26 mouse cellular contexts compared by ENCODE assay signal in the genomic region with DNA sequence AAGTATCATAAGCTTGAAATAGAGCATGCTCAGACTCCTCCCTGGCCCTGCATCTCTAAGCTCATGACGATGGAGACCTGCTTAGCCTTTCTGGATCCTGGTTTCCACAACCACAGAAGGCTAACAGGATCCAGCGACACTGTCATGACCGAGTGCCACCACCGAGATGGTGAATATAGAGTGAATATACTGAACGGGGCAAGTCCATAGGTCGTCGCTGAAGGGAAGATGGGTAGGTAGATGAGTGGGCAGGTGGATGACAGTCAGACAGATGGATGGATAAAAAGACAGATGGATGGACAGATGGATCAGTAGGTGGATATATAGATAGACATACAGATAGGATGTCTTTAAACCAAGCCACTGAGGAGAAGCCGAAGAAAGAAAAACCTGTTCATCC. TPM values are rescaled to one million over a fixed set of nuclear protein-coding genes. Genes with fewer than 3 reads are reported as not detected.
A peak's percentile ranks its signal among the peaks of the same experiment; 100 is the strongest.
DNase-seq lines count a peak whose midpoint lies in the region; TF ChIP-seq lines count a peak whose summit lies in the region.
"Had no signal": no experiment of that assay in that cellular context is flagged by ENCODE, and none has a peak within 500 bp of the region (broad histone marks: within the 10 kb centered on the region; RNA-seq: fewer than 3 reads in every experiment).

No protein-coding gene starts in this region.

- H3K27ac ChIP-seq in left cerebral cortex, adult 2 months, result peak overlapping the region; percentile 97
- H3K27ac ChIP-seq in cortical plate, adult 2 months (ENCODE audit: insufficient read depth, low read length), result peak overlapping the region; percentile 41; the same call in 1 of the 2 replicates
- H3K27ac ChIP-seq: forebrain, embryonic 10.5 days; forebrain, embryonic 13.5 days; heart, adult 2 months; heart, embryonic 10.5 days; heart, embryonic 13.5 days; hindbrain, embryonic 12.5 days; hindbrain, embryonic 15.5 days had no signal

- H3K4me1 ChIP-seq in cortical plate, adult 2 months (ENCODE audit: control insufficient read depth, insufficient read depth, low read length), result peaks cover 24% of the 10 kb centered on the region

- TF ChIP-seq POLR2A in cortical plate, adult 2 months (IDR thresholded peaks at IDR 0.05; ENCODE audit: extremely low read depth, insufficient read depth, low read length), result no peak

- no peak overlapping the region for H3K4me3 ChIP-seq in left cerebral cortex, adult 2 months
- no peak overlapping the region for H3K4me3 ChIP-seq in cortical plate, adult 2 months (ENCODE audit: insufficient read depth, low read length)
- H3K4me3 ChIP-seq: forebrain, embryonic 10.5 days; forebrain, embryonic 13.5 days; heart, adult 2 months; heart, embryonic 10.5 days; heart, embryonic 13.5 days; hindbrain, embryonic 12.5 days; hindbrain, embryonic 15.5 days had no signal

- DNase-seq in heart, adult 11 months, result peak; percentile 76
- DNase-seq in heart, postnatal 10 days, result no peak
- no peak for DNase-seq in left cerebral cortex, adult 2 months (ENCODE audit: extremely low spot score in 1 of 2, low spot score in 2 of 2)
- no peak for DNase-seq in left cerebral cortex, postnatal 10 days (ENCODE audit: extremely low spot score in 1 of 2, low spot score in 2 of 2)
- DNase-seq in brain, adult 2 months (ENCODE audit: low read depth, low spot score), result peak; percentile 84
- no peak for DNase-seq in retina, embryonic 14.5 days (ENCODE audit: low spot score)
- DNase-seq: adrenal gland, postnatal 14 days; gastrocnemius, postnatal 25 days; heart, adult 2 months had no signal

- no peak for TF ChIP-seq CTCF in left cerebral cortex, adult 2 months (IDR thresholded peaks at IDR 0.05)
- no peak for TF ChIP-seq CTCF in cortical plate, adult 2 months (IDR thresholded peaks at IDR 0.05; ENCODE audit: extremely low read depth, insufficient read depth, low read length)

- intact Hi-C loops in heart, postnatal 10 days (cut with DNase I), result no loop called here
- intact Hi-C loops in left cerebral cortex, adult 2 months (cut with DNase I), result no loop called here
- intact Hi-C loops in left cerebral cortex, postnatal 10 days (cut with DNase I), result no loop called here

RNA-seq across cellular contexts. Expression of a gene that starts 5.8 kb away (rescaled TPM):
- total RNA-seq in heart, postnatal 10 days (2021), result 10 to 100 TPM; 10.1 to 12.2 TPM
- 100 to 1,000 TPM; 166 TPM for total RNA-seq in left cerebral cortex, adult 2 months (2021)
- total RNA-seq in left cerebral cortex, postnatal 10 days (2021), result 10 to 100 TPM; 81.7 to 99.5 TPM
- polyA plus RNA-seq in cortical plate, adult 2 months (2012; rRNA removed), result 176 and 178 TPM in 2 replicates
- total RNA-seq: MEL had no signal
- polyA plus RNA-seq: CD4-positive, CD25-positive, alpha-beta regulatory T cell, adult 4 months had no signal

RNA-seq across cellular contexts. Expression of a gene that starts 19.9 kb away (rescaled TPM):
- not detected for total RNA-seq in heart, postnatal 10 days (2021)
- not detected for total RNA-seq in left cerebral cortex, adult 2 months (2021)
- total RNA-seq in left cerebral cortex, postnatal 10 days (2021), result not detected
- polyA plus RNA-seq in cortical plate, adult 2 months (2012; rRNA removed), result 0.08 and 0.56 TPM in 2 replicates
- total RNA-seq: adrenal gland, adult 2 months; adrenal gland, postnatal 14 days; adrenal gland, postnatal 4 days; gastrocnemius, adult 8-10 months; gastrocnemius, postnatal 25 days; heart, adult 2 months; heart, postnatal 25 days; hematopoietic stem cell, adult 5-6 weeks had no signal
- polyA plus RNA-seq: adrenal gland, adult 2 months; C2C12; CD4-positive, CD25-positive, alpha-beta regulatory T cell, adult 4 months; embryonic facial prominence, embryonic 11.5 days; forebrain, embryonic 10.5 days; heart, embryonic 10.5 days; heart, embryonic 13.5 days; intestine, embryonic 14.5 days had no signal

Comparison
In these comparisons a context has a peak if more than half of its experiments do, and no peak if none do; other contexts are left out.
1. DNase-seq: peak in heart, adult 11 months (single experiment) and brain, adult 2 months (single experiment); none in heart, postnatal 10 days (0 of 2), left cerebral cortex, adult 2 months (0 of 2), left cerebral cortex, postnatal 10 days (0 of 2) and retina, embryonic 14.5 days (single experiment).
2. RNA of a gene that starts 5.8 kb away (total RNA-seq): 166 TPM in left cerebral cortex, adult 2 months and 81.7 to 99.5 TPM in left cerebral cortex, postnatal 10 days; 10.1 to 12.2 TPM in heart, postnatal 10 days; every median in the first group is over 4 times any median in the second.